Mouse (Mus musculus) heart, postnatal 25 days (tissue): ENCODE data around the gene Morc4. TPM values are rescaled to one million over a fixed set of nuclear protein-coding genes. Genes with fewer than 3 reads are reported as not detected.

ENCODE experiments used
- DNase-seq: peaks from one replicate; pipeline ENCODE4 v3.0.0; 2022; ENCODE audit warnings: low spot score
- intact Hi-C: fragments of 180-260 bp; cut with DNase I; formaldehyde crosslinking; loops from one replicate; pipeline ENCODE4 v1.15.1; 2025
- total RNA-seq, 2 experiments: library from RNA; stranded (reverse); gene quantifications; 2 replicates each; pipeline ENCODE4 v1.2.3; 2021

Gene Morc4
- 1 to 10 TPM; 5.2 to 5.3 TPM for total RNA-seq

DNA sequence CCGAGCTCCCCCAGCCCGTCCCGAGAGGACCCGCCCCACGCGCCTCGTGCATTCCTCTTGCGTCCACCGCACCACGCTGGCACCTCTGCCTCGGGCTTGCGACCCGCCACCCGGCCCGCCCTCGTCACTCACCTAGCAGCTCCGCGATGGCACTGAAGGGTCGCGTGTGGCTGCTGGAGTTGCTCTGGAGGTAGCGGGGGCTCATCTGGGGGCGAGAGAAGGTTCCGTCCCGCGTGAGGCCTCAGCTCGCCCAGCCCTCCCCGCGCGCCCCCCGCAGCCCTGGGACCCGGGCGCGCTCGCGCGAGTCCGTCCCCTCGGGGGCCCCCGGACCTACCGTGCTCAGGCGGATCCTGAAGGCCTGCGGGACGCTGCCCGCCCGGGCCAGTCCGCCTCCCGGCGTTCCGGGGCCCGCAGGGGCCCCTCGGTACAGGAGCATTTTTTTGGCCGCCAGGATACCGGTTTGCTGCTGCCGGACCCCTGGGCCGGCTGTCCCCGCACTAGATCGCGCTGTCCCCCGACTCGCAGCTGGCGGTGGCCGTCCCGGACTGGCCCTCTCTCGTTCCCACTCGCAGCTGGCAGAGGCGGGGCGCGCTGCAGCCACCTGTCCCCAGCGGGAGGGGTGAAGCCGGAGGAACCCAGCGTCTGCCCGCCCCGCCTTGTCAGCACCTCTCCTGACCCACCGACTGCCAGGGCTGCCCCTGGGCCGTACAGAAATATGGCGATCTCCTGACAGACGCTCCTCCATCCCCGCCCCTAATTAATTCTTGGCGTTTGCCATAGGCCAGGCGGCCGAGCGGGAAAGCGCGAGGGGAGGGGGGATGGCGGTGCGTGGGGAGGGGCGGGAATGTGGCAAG, at the start of gene Morc4:
Gene Morc4, minus strand, starts transcription at position 740 of the 854 bp plus-strand sequence.
- peak; percentile 40 for DNase-seq
- intact Hi-C loops: loop anchor here (10.0 kb wide), 1 partner anchor 124 kb away; the partner anchor contains the start of gene Rbm41

DNA sequence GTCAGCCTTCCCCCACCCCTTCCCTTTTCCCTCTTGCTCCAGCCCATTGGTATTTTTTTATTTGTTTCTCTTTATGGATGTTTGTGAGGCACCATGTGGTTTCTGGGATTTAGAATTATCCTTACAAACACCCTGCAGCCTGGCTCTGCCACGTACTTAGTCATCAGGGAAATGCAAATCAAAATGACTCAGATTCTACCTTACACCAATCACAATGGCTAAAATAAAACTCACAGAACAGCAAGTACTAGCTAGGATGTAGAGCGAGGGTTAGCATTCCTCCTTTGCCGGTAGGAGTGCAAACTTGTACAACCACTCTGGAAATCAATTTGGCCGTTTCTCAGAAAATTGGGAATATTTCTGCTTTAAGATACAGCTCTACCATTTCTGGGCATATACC, 49.1 kb upstream of the Morc4 start:
- no peak for DNase-seq
- intact Hi-C loops: no loop called here

DNA sequence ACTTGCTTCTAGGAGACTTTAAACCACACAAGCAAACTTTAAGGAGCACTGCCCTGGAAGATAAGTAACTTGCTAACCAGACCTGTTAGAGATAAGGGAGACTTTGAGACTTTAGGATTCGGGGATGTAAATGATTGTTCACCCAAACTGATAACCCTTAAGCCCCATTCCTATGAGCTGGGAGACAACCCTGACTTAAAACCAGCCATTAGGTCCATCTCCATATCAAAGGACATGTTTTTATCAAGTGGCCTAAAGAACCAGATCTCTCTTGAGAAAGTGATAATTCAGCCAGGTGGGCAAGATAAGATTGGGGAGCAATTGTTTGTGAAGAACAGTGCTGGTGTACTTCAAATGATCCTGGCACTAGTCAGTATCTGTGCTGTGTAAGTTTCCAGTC, 19.9 kb upstream of the Morc4 start:
- no peak for DNase-seq
- intact Hi-C loops: no loop called here

DNA sequence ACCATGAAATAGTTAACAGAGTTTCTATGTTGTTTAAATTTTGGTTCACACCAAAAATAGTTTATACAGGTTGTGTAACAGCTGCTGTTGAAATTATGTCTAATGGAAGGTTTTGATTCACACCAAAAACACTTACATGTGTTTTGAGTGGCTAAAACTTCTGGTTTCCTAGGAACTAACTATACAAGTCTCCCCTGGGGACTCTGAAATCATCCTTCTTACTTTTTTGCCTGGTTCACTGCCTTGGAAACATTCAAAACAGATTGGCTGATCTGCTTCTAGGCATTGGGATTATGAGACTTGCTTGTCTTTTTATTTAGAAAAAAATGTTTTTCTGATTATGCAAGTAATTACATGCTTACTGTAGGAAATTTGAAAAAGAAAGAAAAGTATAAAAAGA, 11.7 kb upstream of the Morc4 start:
- DNase-seq: no peak
- intact Hi-C loops: no loop called here

DNA sequence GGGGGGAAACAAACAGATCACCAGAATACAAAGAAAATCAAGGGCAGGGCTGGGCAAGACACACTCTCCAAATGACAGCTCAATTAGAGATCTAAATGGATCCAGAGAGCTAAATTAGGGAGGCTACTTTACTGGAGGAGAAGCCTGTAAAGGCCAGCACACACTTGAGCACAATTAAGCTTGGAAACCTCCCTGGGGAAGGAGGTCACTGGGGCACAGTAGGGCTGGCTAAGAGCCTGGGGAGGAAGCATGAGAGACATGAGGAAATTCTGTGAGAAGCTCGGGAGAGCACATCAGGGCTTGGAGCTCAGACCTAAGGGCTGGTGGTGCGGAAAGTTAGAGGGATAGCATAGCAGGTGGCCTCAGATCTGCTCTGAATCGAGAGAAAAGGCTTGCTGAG, 6.5 kb upstream of the Morc4 start:
- intact Hi-C loops: loop anchor here (10.0 kb wide), 1 partner anchor 117 kb away; the partner anchor contains the start of gene Rbm41
- no peak for DNase-seq

DNA sequence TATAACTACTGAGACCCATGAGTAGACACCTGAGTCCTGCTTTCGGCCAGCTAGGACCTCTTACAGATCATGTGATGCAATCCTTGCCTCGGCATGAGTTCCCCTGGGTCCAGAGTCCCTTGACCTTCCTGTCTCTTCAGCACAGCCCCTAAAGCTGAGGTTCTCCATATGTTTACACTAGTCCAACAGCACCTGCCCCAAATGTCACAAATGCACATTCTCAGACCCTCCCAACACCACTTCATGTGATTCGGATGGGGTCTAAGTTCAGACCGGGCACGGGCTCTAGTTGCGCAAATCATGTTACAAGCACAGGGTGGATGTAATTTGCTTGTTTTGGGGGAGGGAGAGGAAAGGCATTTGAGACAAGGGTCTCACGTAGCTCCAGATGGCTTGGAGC, 5.6 kb upstream of the Morc4 start:
- intact Hi-C loops: loop anchor here (10.0 kb wide), 1 partner anchor 118 kb away; the partner anchor contains the start of gene Rbm41
- no peak for DNase-seq

DNA sequence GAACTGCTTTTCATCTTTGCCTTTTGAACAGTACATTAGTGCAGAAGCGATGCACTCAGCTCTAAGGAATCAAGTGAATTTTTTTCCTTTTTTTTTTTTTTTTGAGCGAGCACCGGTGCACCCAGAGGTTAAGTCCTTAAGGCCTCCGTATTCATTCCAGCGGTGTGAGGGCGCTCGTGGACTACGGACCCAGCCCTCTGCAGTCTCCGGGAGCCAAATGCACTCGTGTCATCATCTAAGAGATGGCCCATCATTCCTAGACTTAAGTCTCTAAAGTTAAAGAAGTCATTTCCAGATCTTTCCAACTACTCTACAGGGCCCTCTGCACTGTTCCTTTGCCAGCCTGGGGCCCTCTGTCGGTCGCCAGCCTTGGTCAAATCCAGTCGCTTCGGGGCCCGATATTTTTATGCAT, 1.2 kb downstream of the Morc4 start:
- intact Hi-C loops: loop anchor here (10.0 kb wide), 1 partner anchor 124 kb away; the partner anchor contains the start of gene Rbm41
- peak; percentile 6 for DNase-seq

DNA sequence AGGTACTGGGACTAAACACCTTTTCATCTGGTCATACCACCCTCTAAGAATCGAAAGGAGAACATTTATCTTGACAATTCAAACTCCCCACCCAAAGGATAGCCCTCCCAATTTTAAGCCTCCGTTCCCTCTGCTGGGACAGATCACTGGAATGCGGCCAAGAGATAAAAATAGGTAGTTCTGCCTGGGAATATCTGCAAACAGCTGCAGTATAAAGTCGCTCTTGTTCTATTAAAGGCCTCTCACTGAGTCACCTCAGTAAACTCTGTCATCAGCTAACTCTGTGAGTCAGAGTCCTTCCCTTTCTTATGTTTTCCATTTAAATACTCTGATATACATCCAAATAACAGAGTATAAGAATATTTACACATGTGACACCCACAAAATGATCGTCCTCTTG, 12.1 kb downstream of the Morc4 start:
- DNase-seq: no peak
- intact Hi-C loops: no loop called here

DNA sequence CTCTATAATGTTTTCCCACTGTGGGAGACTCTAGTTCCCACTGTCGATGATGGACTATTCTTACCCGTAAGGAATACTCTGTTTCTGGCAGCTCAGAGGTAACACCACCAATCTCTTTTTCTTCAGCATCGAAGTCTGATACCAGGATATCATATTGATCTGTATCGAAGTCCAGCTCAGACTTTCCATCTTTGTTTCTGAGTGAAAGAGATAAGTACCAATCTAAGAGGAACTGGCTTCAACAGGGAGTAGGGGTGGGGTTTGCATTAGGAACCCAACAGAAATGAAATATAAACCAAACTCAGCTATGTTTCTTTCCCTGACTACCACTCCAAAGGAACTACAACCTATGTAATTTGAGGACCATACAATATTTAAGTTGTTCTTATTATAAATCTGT, 16.7 kb downstream of the Morc4 start:
- DNase-seq: no peak
- intact Hi-C loops: no loop called here

DNA sequence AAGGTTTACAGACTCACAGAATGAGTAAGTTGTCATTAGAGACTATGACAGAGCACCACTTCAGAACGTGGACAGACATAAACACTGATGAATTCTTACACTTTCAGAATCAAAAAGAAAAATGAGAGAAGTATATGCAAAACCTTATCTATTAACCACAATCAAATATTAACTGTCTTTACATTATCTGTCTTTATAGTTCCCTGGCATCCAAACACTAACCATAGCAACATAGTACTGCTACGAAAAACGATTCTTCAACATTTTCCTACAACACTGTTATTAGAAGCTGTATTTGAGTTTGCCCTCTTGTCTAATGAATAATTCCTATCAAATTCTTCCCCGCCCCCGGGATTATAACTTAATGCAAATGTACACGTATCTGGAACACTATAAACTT, 30.4 kb downstream of the Morc4 start:
- no peak for DNase-seq
- intact Hi-C loops: no loop called here

DNA sequence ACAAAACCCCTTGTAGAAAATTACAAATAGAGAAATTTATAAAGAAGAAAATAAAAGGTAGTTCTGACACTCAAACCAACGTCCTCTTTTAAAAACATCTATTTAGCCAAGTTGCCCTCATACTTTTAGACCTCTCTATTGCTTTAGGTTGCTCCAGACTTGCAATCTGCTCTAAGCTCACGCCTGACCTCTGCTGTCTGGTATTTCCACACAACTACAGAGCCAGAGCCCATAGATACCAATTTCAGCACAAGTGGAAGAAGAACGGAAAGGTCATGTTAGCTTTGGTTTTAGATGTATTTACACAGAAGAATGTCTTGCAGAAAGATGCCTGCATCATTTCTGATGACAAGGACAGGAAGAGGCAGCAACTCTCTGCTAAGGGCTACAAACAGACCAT, 32.4 kb downstream of the Morc4 start:
- intact Hi-C loops: loop anchor here (10.0 kb wide), 1 partner anchor 464 kb away; no protein-coding TSS in a partner anchor

DNA sequence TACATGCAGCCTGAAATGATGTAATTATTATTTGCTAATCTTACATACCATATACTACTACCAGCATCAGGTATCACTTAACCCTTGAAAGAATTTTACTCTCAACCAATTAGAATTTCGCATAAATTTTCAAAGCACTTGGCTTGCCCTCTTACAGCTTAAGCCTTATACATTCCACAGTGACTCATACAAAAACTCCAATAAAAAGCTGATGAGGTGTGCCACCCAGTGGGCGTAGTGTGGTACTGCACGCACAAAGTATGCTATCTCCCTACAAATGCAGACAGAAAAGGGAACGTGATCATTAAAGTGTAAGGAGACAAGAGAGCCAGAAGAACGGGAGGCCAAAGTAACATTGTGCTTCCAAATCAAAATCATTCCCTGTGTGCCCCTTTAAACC, 39.0 kb downstream of the Morc4 start:
- intact Hi-C loops: loop anchor here (2.0 to 10.0 kb wide), 3 partner anchors 58 to 458 kb away; no protein-coding TSS in a partner anchor
- no peak for DNase-seq

More for the DNA sequence above, 32.4 kb downstream of the Morc4 start:
- no peak for DNase-seq

DNA sequence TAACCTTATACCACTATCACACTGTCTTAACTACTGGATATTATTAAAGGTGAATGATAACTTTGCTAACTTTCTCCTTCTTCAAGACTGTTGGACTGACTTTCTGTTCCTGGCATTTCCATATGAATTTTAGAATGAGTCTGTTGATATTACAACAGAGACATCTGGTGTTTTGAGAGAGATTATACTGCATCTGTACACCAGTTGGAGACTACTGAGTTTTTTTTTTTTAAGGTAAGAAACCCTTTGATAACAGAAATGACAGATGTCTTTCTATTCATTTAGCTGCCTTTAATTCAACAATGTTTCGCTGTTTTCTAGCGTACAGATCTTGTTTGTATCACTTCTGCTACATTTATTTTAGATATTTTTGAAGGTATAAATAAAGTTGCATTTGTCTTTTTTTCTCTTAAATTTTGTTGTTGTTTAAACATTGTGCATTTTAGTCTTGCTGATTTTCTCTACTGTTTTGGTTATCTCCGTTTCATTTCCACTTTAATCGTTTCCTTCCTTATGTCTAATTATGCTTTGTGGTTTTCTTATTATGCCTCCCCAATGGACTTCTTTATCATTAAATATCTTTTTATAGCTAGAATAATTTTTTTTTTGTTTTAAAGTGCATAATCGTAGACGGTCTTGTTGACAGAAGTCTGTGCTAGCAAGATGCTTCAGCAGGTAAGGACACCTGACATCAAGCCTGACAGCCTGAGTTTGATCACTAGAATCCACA, 42.9 kb downstream of the Morc4 start:
- DNase-seq: no peak

DNA sequence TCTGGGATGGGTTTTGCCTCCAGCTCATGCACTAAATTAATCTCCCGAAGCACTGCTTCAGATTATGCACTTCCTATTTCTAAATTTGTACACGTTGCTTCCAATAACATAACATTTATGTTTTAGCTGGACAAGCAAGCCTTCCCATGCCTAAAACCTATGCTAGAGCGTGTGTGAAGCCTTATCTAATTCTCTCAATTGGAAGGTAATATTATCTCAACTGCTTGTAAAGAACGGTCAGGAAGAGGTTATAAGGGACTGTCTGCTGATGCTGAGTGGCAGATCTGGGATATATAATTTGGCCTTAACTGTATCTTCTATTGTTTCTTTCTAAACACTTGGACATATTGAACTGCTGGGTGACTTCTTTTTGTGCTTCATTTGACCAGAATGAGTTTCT, 44.6 kb downstream of the Morc4 start:
- DNase-seq: no peak
- intact Hi-C loops: no loop called here

More for the DNA sequence above, 42.9 kb downstream of the Morc4 start:
- intact Hi-C loops: no loop called here

DNA sequence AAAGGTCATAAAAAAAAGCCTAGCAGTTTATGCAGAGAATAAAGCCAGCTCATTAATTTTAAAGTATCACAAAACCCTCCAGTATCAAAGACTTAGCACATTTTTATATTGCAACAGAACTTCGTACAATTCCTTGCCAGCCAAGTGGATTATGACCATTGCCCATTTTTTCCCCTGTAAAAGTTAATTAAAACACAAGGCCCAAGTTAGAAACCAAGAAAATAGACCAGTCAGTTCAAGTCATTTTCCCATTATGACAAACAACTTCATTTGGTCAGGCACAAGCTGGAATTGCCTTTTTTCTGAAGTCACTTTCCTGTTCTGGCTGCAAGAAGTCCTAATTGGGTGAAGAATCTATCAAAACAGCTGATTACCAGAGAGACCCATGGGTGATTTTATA, 46.1 kb downstream of the Morc4 start:
- intact Hi-C loops: no loop called here
- DNase-seq: no peak

DNA sequence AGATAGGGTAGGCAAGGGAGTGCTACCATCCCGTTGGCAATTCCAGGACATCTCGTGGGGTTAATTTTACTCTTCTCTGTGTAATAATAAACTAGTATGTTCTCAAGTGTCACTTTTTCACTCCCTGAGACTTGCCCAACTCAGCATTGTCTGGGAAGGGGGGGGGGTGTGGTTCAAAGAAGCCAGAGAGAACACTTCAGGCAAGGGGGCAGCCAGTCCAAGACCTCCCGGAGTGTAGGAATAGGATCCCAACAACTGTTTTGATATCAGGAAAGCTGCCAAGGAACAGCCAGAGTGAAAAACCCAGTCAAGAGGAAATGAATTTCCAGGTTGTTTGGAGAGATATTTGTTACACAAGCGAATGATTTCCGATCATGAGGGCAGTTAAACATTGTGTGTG, 56.3 kb downstream of the Morc4 start:
- no peak for DNase-seq
- intact Hi-C loops: no loop called here

DNA sequence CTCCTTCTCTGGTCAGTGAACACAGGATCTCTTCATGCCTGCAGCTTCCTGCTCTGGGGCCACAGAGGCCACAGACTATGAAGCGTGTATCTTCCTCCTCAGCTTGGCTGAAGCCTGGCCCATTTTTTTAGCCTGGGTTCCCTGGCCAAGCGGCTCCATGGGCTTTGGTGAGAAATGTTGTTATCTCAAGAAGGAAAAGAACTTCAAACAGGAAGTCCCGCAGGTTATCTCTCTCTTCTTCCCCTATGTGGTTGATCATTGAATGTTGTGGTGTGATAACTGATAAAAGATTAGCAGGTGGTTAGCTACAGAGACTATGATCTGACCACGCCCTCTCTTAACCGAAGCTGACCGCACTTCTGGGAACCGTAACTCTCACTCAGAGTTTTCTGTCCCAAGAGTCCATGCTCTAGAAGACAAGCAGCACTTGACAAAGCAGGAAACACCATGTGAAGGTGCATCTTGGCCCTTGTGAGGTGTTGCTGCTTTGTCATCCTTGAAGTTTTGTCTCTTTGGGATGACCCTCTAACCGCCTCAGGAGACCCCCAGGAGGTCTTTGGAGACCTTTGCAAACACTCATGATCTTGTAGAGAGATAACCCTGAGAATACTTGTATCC, 57.4 kb downstream of the Morc4 start:
- intact Hi-C loops: no loop called here

DNA sequence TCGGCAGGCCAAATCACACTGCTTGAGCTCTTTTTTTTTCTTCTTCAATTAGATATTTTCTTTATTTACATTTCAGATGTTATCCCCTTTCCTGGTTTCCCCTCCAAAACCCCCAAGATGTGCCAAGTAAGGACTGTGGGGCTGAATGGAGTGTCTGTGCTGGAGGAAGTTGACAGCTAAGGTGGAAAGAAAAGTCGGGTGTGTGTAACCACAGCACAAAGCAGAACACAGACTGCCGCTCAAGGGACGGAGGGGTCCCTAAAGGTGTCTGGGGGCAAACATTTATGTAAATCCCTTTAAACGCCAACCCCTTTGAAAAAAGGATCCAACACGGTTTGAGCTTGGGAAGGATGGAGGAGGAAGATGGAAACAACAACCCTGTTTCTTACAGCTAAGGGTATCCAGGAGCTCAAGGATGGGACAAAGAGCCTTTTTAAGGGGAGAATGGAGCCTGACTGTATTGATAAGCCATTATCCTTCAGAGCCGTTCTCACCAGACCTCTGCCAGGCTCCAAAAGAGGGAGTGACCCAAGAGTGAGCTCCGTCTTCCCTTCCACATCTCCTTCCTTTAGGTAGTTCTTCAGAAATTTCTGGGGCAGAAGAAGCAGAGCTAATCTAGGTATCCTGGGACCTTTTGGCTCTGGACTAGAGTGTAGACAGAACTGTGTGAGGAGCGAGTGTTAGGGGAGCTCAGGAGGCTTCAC, 58.0 kb downstream of the Morc4 start:
- intact Hi-C loops: no loop called here
- DNase-seq: no peak

More for the DNA sequence above, 57.4 kb downstream of the Morc4 start:
- DNase-seq: no peak

DNA sequence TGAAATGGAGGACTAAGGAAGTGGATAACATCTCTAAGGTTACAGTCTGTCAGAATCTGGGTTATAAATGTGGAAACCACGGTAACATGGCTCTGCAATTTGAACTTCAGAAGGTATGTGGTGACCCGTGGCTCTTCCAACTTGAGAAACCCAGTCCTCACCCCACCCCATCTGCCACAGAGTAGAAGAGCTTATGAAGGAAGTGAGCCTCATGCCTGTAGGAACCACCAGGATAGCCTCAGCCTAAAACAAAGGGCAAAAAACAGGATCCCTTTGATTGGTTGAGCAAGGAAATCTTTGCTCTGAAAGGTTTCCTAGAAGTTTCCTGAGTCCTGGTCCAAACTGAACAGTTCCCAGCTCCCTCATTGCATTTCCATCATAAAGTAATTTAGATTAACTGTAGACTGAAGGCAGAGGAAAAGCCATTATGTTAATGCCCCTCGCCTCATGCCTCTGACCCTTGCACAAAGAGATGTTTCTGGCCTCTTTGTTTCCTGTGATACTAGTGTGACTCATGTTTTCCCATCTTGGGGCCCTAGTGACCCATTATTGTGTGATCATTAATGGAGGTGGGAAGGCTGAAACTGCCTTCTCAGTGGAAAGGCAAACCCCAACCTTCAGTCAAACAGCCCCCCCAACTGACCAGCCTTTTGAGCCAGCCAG, 58.7 kb downstream of the Morc4 start:
- no peak for DNase-seq

More for the DNA sequence above, 58.7 kb downstream of the Morc4 start:
- intact Hi-C loops: no loop called here
